Mouse (Mus musculus) E14TG2a.4 (cell line): ENCODE measurements around the gene Gosr2.

Source experiments
- H3K27me3 ChIP-seq: 2 replicates; pipeline ENCODE4 v1.6.1; 2014; ENCODE audit warnings: low read length, control low read depth; ENCODE audit not compliant: insufficient read depth
- H3K36me3 ChIP-seq: 2 replicates; pipeline ENCODE4 v1.6.1; 2014; ENCODE audit warnings: low read length, control low read depth; ENCODE audit not compliant: insufficient read depth
- H3K4me1 ChIP-seq: replicated peaks from 2 replicates; pipeline ENCODE4 v1.6.1; 2014; ENCODE audit warnings: low read depth, low read length, control low read depth
- H3K4me3 ChIP-seq: replicated peaks from 2 replicates; pipeline ENCODE4 v1.5.1; 2014; ENCODE audit warnings: mild to moderate bottlenecking, low read length
- H3K9me3 ChIP-seq: 2 replicates; pipeline ENCODE4 v1.6.1; 2014; ENCODE audit warnings: low read length, control low read depth
- CTCF ChIP-seq: conservative IDR thresholded peaks from 2 replicates; pipeline ENCODE4 v1.5.1; 2014; ENCODE audit warnings: low read length
- NANOG ChIP-seq: IDR thresholded peaks from 2 replicates; pipeline ENCODE4 v1.6.1; 2014; ENCODE audit warnings: borderline replicate concordance, low read length, mixed read lengths
- POU5F1 ChIP-seq: IDR thresholded peaks from 2 replicates; pipeline ENCODE4 v1.6.1; 2014; ENCODE audit warnings: low read length, borderline replicate concordance

Gene Gosr2

DNA sequence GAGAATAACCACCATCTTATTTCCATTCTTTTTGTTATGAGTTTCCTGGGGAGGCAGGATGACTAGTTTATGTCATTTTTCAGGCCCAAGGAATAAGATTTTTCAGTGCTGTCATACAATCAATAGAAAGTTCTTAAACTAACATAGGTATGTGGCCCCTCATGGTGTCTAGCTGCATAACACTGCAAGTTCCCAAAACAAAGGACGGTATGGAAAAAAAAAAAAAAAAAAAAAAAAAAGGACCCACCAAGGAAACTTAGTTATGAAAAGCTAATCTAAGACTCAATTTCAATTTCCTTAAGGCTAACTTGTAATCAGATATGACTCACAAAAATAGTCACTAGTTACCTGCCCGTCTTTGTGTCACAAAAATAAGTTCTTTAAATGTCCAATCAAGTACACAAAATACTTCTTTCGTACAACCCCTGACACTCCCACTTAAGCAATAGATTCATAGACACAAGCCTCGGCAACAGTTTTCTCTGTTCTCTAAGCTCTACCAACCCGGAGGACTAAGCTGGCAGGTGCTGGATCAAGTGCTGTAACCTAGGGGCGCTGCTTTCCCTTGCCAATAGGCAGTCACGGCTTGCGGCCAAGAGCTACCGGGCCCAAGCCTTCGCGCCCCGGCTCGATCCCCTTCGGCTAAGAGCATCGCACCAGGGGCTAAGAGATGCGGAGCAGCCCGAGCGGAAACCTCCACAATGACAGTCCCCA is 690 bp downstream of the Gosr2 start:
- H3K27me3 ChIP-seq = peaks cover 5% of the 10 kb centered on the region
- peaks cover 21% of the 10 kb centered on the region for H3K36me3 ChIP-seq
- TF ChIP-seq POU5F1 (no peak), CTCF (no peak), NANOG (no peak)
- peak overlapping the region; percentile 92 for H3K4me3 ChIP-seq
- peaks cover 17% of the 10 kb centered on the region for H3K4me1 ChIP-seq
- H3K9me3 ChIP-seq = no peaks in the 10 kb centered on the region

DNA sequence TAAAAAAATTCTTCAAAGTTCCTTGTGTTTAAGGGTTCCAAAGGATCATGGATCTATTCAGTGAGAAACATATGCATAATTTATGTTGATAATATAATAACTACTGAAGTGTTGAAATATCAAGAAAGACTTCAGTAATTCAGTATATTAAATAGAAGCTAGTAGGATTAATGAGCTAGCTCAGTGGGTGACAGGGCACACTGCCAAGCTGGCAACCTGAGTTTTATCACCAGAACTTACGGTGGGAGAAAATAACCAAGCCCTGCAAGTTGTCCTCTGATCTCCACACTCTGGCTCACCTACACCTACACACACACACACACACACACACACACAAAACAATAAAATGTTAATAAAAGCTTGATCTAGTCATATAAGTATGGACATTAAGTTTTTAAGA is 4.5 kb downstream of the Gosr2 start:
- Histone ChIP-seq H3K9me3 (no peaks in the 10 kb centered on the region), H3K4me3 (no peak overlapping the region), H3K27me3 (no peaks in the 10 kb centered on the region), H3K36me3 (peaks cover 46% of the 10 kb centered on the region), H3K4me1 (peaks cover 43% of the 10 kb centered on the region)
- TF ChIP-seq NANOG (no peak), CTCF (no peak), POU5F1 (no peak)

DNA sequence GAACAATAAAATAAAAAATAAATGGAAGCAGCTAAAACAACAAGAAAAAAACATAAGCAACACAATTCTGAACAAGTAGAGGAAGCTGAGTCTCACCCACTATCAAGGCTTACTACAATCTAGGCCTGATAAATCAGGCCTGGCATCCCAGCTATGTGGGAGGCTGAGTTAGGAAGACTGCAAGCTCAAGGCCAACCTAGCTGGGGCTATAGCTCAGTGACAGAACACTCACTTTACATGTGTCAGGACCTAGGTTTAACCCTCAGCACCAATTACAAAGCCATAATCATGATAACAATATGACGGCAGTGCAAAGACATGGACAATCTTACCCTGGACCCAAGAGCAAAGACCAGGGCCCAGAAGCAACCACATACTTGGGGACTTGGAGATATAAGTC is 6.7 kb downstream of the Gosr2 start:
- Histone ChIP-seq H3K4me3 (no peak overlapping the region), H3K4me1 (peaks cover 37% of the 10 kb centered on the region), H3K9me3 (no peaks in the 10 kb centered on the region), H3K36me3 (peaks cover 67% of the 10 kb centered on the region), H3K27me3 (no peaks in the 10 kb centered on the region)
- TF ChIP-seq CTCF (no peak), NANOG (no peak), POU5F1 (no peak)

DNA sequence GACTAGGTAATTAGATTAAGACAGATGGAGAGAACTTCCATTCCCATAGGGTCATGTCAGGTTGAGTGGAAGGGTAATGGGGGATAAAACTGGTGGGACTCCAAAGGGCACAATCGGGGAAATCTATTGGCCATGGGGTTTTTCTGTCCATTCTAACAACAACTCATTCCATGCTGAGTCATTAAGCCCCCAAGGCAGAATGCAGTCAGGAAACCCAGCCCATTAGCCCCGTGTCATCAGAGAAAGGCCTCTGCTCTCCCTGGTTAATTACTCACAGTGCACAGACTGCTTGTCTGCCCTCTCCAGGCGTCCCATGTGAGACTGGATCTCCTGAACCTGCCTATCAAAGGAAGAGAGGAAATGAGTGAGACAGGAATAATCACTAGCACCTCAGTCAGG is 8.7 kb downstream of the Gosr2 start:
- Histone ChIP-seq H3K36me3 (peaks cover 69% of the 10 kb centered on the region), H3K27me3 (no peaks in the 10 kb centered on the region), H3K4me1 (peaks cover 31% of the 10 kb centered on the region), H3K9me3 (no peaks in the 10 kb centered on the region), H3K4me3 (no peak overlapping the region)
- TF ChIP-seq POU5F1 = no peak
- TF ChIP-seq CTCF = no peak
- no peak for TF ChIP-seq NANOG

DNA sequence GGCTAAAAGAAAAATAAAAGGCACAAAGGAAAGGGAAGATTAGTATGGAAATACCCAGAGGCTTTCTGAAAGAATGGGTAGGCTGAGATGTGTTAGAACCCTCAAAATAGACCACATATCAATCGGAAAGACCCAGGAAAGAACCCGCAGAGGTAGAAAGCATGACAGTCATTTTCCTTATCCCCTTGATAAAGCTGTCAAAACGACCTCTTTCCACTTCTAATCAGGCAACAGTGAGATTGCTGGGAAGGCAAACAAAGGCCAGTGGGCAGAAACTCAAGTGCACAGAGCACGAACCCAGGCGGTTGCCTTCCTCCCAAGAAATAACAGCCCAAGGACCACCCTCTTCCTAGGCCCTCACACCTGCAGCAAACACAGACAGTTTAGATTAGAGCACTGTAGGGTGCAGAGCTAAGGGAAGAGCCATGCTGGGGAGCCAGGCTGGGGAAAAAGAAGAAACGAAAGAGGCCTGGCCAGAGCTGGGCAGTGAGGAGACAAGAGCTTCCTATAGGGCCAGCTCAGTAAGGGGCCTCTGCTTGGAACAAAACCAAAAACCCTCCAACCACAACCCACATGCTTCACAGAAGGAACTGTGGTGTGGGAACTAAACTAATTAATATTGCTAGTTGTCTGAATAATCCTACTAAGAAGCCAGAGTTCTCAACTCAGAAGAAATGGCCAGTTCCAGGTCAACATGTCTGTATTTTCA is 9.3 kb downstream of the Gosr2 start:
- TF ChIP-seq POU5F1 (no peak), CTCF (no peak), NANOG (no peak)
- Histone ChIP-seq H3K27me3 (no peaks in the 10 kb centered on the region), H3K36me3 (peaks cover 72% of the 10 kb centered on the region), H3K9me3 (no peaks in the 10 kb centered on the region), H3K4me3 (no peak overlapping the region), H3K4me1 (peaks cover 37% of the 10 kb centered on the region)

DNA sequence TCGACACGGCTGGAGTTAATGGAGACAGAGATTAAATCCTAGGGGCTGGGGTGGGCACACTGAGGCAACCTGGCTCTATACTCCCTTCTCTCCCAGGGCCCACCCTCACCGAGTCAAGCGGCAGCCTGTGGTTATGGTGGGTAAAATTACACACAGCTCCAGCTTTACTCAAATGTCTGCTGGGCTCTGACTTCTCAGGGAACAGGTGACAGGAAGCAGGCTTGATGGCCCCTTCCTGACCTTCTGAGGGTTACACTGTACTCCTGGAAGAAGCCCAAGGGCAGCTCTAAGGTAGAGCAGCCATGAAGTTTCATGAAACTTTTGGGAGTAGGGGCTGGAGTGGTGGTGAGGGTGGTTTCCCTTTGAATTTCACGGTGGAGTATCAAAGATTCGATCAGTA is 11.0 kb downstream of the Gosr2 start:
- Histone ChIP-seq H3K36me3 (peaks cover 86% of the 10 kb centered on the region), H3K27me3 (no peaks in the 10 kb centered on the region), H3K4me3 (no peak overlapping the region), H3K9me3 (no peaks in the 10 kb centered on the region), H3K4me1 (peaks cover 38% of the 10 kb centered on the region)
- TF ChIP-seq CTCF (no peak), NANOG (no peak), POU5F1 (no peak)

DNA sequence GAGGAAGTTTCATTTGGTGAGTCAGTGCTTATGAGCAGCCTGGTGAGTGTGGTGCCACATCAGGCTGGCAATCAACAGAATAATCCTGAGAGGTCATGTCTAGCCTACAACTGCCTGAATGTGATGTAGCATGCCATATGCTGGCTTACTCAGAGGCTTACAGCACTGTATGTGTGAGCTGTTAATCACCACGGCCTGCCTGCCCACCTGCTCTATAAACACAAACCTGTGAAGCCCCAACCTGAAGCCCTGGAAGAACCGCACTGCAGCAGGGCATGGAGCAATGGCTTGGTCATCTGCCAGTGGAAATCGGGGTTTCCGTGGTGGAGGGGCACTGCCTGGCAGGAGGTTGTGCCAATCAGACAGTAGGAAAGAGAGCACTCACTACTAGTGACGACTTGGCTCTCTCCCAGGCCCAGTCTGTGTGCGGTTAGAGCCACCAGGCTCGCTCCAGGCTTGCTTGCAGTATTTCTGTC is 12.4 kb downstream of the Gosr2 start:
- Histone ChIP-seq H3K36me3 (peaks cover 96% of the 10 kb centered on the region), H3K4me1 (peaks cover 31% of the 10 kb centered on the region), H3K27me3 (no peaks in the 10 kb centered on the region), H3K9me3 (no peaks in the 10 kb centered on the region), H3K4me3 (no peak overlapping the region)
- TF ChIP-seq POU5F1 = no peak
- TF ChIP-seq CTCF = no peak
- TF ChIP-seq NANOG = no peak

DNA sequence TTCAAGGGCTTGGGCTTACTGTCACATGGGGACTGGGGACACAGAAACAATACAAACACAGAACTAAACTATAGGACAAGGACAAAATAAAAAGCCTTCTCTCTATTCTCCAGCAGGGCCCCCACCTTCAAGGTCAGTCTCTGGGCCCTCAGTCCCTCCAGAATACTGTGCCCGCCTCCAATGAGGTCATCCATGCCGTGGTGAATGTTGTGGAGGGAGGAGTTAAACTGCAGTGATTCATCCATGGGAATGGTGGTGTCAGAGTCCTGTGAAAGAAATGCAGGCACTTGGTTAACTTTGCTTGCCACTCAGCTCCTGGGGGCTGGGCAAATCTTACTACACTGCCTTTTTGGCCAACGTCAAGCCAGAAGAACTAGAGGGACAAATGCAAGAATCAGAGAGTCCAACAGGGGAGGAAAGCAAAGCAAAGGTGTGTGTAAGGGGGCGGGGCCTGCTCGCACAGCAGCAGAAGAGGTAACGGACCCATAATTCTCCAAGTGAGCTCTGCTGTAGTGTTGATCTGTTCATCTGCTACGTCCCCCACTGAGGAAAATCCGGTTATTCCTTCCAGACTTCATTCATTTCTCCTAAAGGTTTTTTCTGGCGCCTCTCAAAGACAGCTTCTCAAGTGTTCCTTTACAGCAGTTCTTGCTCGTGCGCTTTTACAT is 13.9 kb downstream of the Gosr2 start:
- Histone ChIP-seq H3K9me3 (no peaks in the 10 kb centered on the region), H3K4me3 (no peak overlapping the region), H3K4me1 (peaks cover 16% of the 10 kb centered on the region), H3K27me3 (no peaks in the 10 kb centered on the region), H3K36me3 (peaks cover 99% of the 10 kb centered on the region)
- TF ChIP-seq NANOG = no peak
- TF ChIP-seq CTCF = no peak
- TF ChIP-seq POU5F1 = no peak
